Mouse (Mus musculus) layer of hippocampus, postnatal 36 days (tissue): ENCODE data around the gene Acvr1c. TPM values are rescaled to one million over a fixed set of nuclear protein-coding genes. Genes with fewer than 3 reads are reported as not detected.
A peak's percentile ranks its signal among the peaks of the same experiment; 100 is the strongest.

Source experiments
- DNase-seq, 2 experiments: peaks; one replicate each; pipeline ENCODE4 v3.0.0; 2022
- total RNA-seq, 2 experiments: library from RNA; stranded (reverse); gene quantifications; 2 replicates each; pipeline ENCODE4 v1.2.3; 2021

Gene Acvr1c
- total RNA-seq, 2 experiments from 2014 or later: 12.9 to 13.8 TPM

DNA sequence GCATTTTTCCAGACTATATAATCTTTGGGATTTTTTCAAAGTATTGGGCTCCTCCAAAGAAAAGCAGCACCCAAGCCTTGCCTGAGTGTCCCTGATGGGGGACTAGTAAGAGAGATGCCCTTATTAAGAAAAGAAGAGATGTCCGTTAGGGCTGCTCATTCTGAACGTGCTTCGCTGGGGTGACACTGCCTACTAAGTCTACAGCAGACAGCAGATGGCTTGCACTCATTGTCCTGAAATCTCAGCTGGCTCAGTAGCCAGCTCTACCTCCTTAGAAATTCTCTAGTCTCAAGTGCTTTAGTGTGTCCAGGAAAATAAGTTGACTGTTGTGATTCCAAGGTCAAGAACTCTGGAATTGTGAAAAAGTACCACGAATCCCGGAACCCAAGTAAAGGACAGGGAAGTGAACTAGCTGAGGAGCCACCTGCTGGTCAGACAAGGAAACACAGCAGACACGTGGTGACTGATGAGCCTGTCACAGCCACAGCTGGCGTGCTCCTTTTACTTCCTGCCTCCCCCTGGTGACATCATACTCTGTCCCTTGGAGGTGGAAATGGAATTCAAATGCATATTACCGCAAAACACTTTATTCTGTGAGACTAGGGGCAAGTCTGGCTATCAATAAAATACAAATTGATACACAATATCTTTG is 75.3 kb downstream of the Acvr1c start:
- DNase-seq: peak in 1 of 2 experiments; percentile 7

DNA sequence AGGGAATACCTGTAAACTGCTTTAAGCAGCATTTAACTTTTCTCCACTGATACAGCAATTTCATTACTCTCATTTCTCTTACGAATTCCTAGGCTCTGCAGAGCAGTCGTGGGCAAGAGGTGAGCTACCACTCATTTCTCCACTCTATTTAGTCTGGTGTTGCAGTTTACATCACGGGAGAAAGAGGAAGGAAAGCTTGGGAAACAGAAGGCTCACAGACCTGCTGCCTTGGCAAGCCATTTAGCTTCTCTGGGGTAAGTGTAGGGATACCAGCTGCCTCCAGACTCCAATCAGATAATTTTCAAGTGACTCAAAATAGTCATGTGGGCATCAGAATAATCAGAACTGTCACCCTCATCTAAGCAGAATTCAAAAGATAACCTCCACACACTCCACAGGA is 76.6 kb downstream of the Acvr1c start:
- DNase-seq: peak in 1 of 2 experiments; percentile 11

DNA sequence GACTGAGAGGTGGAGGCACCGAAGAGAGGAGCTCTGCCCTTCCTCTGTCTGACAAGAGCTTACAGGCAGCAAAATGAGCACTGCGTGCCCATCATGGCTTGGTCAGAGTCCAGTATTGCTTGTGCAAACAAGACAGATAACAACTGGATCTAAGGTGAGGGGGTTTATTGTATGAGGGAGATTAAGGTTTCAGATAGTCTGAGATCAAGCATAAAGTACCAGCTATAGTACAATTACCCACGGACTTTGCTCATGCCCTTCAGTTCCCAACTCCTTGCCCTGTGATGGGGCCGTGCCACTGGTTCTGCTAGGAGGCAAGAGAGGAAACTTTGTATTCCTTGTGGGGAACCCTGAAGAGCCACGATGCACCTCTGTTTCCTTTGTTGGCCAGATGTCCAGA is 78.5 kb downstream of the Acvr1c start:
- no peak for DNase-seq

DNA sequence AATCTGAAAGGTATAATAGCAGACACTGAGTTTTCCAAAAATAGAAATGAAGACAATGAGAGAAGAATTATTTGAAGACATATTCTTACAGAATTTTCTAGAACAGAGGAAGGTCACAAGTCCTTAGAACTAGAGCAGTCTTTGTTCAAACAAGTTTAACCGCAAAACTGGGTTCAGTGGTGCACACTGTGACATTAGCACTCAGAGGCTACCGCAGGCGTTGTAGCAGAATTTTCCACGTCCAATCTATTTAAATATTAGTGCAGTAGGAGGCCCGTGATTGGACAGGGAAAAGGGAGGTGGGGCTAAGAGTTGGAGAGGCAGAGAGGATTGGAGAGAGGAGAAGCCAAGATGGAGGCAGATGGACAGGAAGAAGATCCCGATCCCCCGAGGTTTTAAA is 81.2 kb downstream of the Acvr1c start:
- no peak for DNase-seq

DNA sequence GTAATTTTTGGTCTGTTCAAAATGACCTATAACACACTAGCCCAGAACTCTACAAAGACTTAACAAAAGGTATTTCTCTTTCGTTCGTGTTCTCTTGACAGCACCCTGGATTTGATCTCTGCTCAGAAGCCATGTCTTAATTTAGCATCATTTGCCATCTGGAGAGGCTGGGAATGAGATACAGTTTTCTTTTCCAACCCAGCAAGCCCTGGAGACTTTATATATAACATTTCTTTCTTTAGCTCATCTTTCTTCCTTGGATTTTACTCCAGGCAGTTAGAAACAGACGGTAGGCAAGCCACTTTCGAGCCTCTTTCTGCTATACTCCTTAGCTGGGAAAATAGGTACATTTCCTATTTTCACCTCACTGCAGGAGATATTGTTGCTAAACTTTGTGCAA is 117.1 kb downstream of the Acvr1c start:
- DNase-seq: no peak

DNA sequence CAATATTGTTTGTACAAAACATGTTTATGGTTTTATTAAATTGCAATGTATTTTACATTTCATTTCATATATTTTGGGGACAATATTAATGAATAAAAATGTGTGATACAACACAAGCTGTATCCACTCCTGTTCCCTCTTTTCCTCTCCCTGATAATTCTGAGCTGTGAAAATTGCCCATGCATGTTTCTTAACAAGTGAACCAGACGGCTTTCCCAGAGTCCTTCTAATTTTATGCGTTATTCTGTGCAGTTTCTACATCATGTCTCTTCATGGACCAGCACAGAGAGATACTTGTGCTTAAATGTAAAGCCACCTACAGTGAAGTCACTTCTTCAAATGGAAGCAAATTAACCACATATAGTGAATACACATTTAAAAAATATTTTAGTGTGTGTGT is 120.2 kb downstream of the Acvr1c start:
- no peak for DNase-seq

Other genes with a start within 250 kb of the Acvr1c start
- under 1 TPM in 1 of 2 experiments, not detected in 1; 0.23 TPM for gene Cytip, start 162.4 kb downstream of the Acvr1c start, total RNA-seq
- not detected for gene Gm17409, start 112.2 kb upstream of the Acvr1c start, total RNA-seq
- 10 to 100 TPM; 46.4 to 50.5 TPM for gene Acvr1, start 209.3 kb upstream of the Acvr1c start, total RNA-seq
- 10 to 100 TPM; 32.0 to 35.9 TPM for gene Upp2, start 209.4 kb upstream of the Acvr1c start, total RNA-seq